Mouse (Mus musculus): ENCODE measurements around the gene Ppp1r16b. TPM values are rescaled to one million over a fixed set of nuclear protein-coding genes. Genes with fewer than 3 reads are reported as not detected.
A peak's percentile ranks its signal among the peaks of the same experiment; 100 is the strongest.

The Ppp1r16b gene
- 22.0 and 27.7 TPM in 2 replicates for polyA plus RNA-seq (2015; fragmentation: Nextera tagmentation; extraction: Ambion mirVana)

GRCm38 (mm10) chr2:158665098-158665497, at the start of gene Ppp1r16b:
Ppp1r16b (plus strand) TSS chr2:158665398.
- H3K27me3 ChIP-seq (ENCODE audit: control insufficient read depth, insufficient read depth, low read depth, low read length), result no peaks in the 10 kb centered on the region
- ATAC-seq, result no peak
- H3K9me3 ChIP-seq (replicated peaks; ENCODE audit: control insufficient read depth, low read length, poor library complexity, severe bottlenecking), result no peaks in the 10 kb centered on the region
- no peak within 1 kb of the TSS for H3K4me3 ChIP-seq (ENCODE audit: low read depth, low read length)
- peaks cover 17% of the 10 kb centered on the region for H3K4me1 ChIP-seq (ENCODE audit: control insufficient read depth, insufficient read depth, low read length)
- H3K27ac ChIP-seq (ENCODE audit: low read length), result no peak within 1 kb of the TSS
- no peaks in the 10 kb centered on the region for H3K36me3 ChIP-seq (ENCODE audit: control insufficient read depth, insufficient read depth, low read length)
- 86% methylated on average over 4 of the region's 4 CpGs for WGBS
- H3K9ac ChIP-seq (ENCODE audit: low read depth, low read length), result no peak within 1 kb of the TSS; the same call in 1 of the 2 replicates
- no peak within 1 kb of the TSS for H3K4me2 ChIP-seq (ENCODE audit: low read length)

- WGBS, result 3% methylated on average over 13 of the region's 13 CpGs
- Histone ChIP-seq H3K27ac (ENCODE audit: low read length) (peak overlapping the region; percentile 80), H3K27me3 (ENCODE audit: control insufficient read depth, insufficient read depth, low read depth, low read length) (peaks cover 22% of the 10 kb centered on the region)
Observed at GRCm38 (mm10) chr2:158615702-158616101, 49.5 kb upstream of the Ppp1r16b start.

GRCm38 (mm10) chr2:158616296-158616695, 48.9 kb upstream of the Ppp1r16b start:
- peak overlapping the region; percentile 56 for H3K9ac ChIP-seq (ENCODE audit: low read depth, low read length)
- H3K27ac ChIP-seq (ENCODE audit: low read length), result peak overlapping the region; percentile 80
- peak overlapping the region; percentile 54 for H3K4me2 ChIP-seq (ENCODE audit: low read length)
- 2% methylated on average over 12 of the region's 12 CpGs for WGBS
- H3K36me3 ChIP-seq (ENCODE audit: control insufficient read depth, insufficient read depth, low read length), result no peaks in the 10 kb centered on the region
- peaks cover 20% of the 10 kb centered on the region for H3K27me3 ChIP-seq (ENCODE audit: control insufficient read depth, insufficient read depth, low read depth, low read length)
- H3K9me3 ChIP-seq (replicated peaks; ENCODE audit: control insufficient read depth, low read length, poor library complexity, severe bottlenecking), result no peaks in the 10 kb centered on the region
- H3K4me1 ChIP-seq (ENCODE audit: control insufficient read depth, insufficient read depth, low read length), result no peaks in the 10 kb centered on the region; the same call in 1 of the 2 replicates
- H3K4me3 ChIP-seq (ENCODE audit: low read depth, low read length), result peak overlapping the region; percentile 53
- ATAC-seq, result peak; percentile 72

More at GRCm38 (mm10) chr2:158615702-158616101, 49.5 kb upstream of the Ppp1r16b start:
- no peak for ATAC-seq
- peak overlapping the region; percentile 56 for H3K9ac ChIP-seq (ENCODE audit: low read depth, low read length)
- no peaks in the 10 kb centered on the region; the same call in 1 of the 2 replicates for H3K4me1 ChIP-seq (ENCODE audit: control insufficient read depth, insufficient read depth, low read length)
- peak overlapping the region; percentile 54 for H3K4me2 ChIP-seq (ENCODE audit: low read length)
- peak overlapping the region; percentile 53 for H3K4me3 ChIP-seq (ENCODE audit: low read depth, low read length)
- no peaks in the 10 kb centered on the region for H3K36me3 ChIP-seq (ENCODE audit: control insufficient read depth, insufficient read depth, low read length)
- no peaks in the 10 kb centered on the region for H3K9me3 ChIP-seq (replicated peaks; ENCODE audit: control insufficient read depth, low read length, poor library complexity, severe bottlenecking)

- H3K4me1 ChIP-seq (ENCODE audit: control insufficient read depth, insufficient read depth, low read length), result no peaks in the 10 kb centered on the region; the same call in 1 of the 2 replicates
- H3K9me3 ChIP-seq (replicated peaks; ENCODE audit: control insufficient read depth, low read length, poor library complexity, severe bottlenecking), result no peaks in the 10 kb centered on the region
- peaks cover 20% of the 10 kb centered on the region for H3K27me3 ChIP-seq (ENCODE audit: control insufficient read depth, insufficient read depth, low read depth, low read length)
- peak overlapping the region; percentile 37; the same call in 1 of the 2 replicates for H3K9ac ChIP-seq (ENCODE audit: low read depth, low read length)
- no peak for ATAC-seq
- peak overlapping the region; percentile 54 for H3K4me2 ChIP-seq (ENCODE audit: low read length)
- no peaks in the 10 kb centered on the region for H3K36me3 ChIP-seq (ENCODE audit: control insufficient read depth, insufficient read depth, low read length)
- H3K27ac ChIP-seq (ENCODE audit: low read length), result peak overlapping the region; percentile 80
- peak overlapping the region; percentile 53 for H3K4me3 ChIP-seq (ENCODE audit: low read depth, low read length)
- 10% methylated on average over 11 of the region's 11 CpGs for WGBS
Observed at GRCm38 (mm10) chr2:158616790-158617189, 48.4 kb upstream of the Ppp1r16b start.

GRCm38 (mm10) chr2:158624718-158625222, 40.4 kb upstream of the Ppp1r16b start, which contains the start of gene Actr5:
Actr5 (plus strand) TSS chr2:158624888.
- H3K36me3 ChIP-seq (ENCODE audit: control insufficient read depth, insufficient read depth, low read length), result peaks cover 11% of the 10 kb centered on the region; the same call in 1 of the 2 replicates
- H3K4me1 ChIP-seq (ENCODE audit: control insufficient read depth, insufficient read depth, low read length), result peaks cover 15% of the 10 kb centered on the region
- peak within 1 kb of the TSS; percentile 67 for H3K4me2 ChIP-seq (ENCODE audit: low read length)
- peak within 1 kb of the TSS; percentile 65 for H3K4me3 ChIP-seq (ENCODE audit: low read depth, low read length)
- peak within 1 kb of the TSS; percentile 83 for H3K9ac ChIP-seq (ENCODE audit: low read depth, low read length)
- peak; percentile 92 for ATAC-seq
- H3K27ac ChIP-seq (ENCODE audit: low read length), result peak within 1 kb of the TSS; percentile 88
- peaks cover 1% of the 10 kb centered on the region for H3K27me3 ChIP-seq (ENCODE audit: control insufficient read depth, insufficient read depth, low read depth, low read length)
- no peaks in the 10 kb centered on the region for H3K9me3 ChIP-seq (replicated peaks; ENCODE audit: control insufficient read depth, low read length, poor library complexity, severe bottlenecking)
- WGBS, result under 1% methylated on average over 39 of the region's 39 CpGs

GRCm38 (mm10) chr2:158625231-158625630, 40.0 kb upstream of the Ppp1r16b start:
- Histone ChIP-seq H3K4me2 (ENCODE audit: low read length) (peak overlapping the region; percentile 67), H3K4me3 (ENCODE audit: low read depth, low read length) (peak overlapping the region; percentile 65), H3K9me3 (replicated peaks; ENCODE audit: control insufficient read depth, low read length, poor library complexity, severe bottlenecking) (no peaks in the 10 kb centered on the region), H3K4me1 (ENCODE audit: control insufficient read depth, insufficient read depth, low read length) (peaks cover 15% of the 10 kb centered on the region), H3K27me3 (ENCODE audit: control insufficient read depth, insufficient read depth, low read depth, low read length) (no peaks in the 10 kb centered on the region; the same call in 1 of the 2 replicates), H3K36me3 (ENCODE audit: control insufficient read depth, insufficient read depth, low read length) (peaks cover 11% of the 10 kb centered on the region; the same call in 1 of the 2 replicates), H3K9ac (ENCODE audit: low read depth, low read length) (peak overlapping the region; percentile 83), H3K27ac (ENCODE audit: low read length) (peak overlapping the region; percentile 88)
- WGBS, result under 1% methylated on average over 43 of the region's 44 CpGs
- peak; percentile 18 for ATAC-seq

GRCm38 (mm10) chr2:158625697-158626096, 39.5 kb upstream of the Ppp1r16b start:
- H3K27me3 ChIP-seq (ENCODE audit: control insufficient read depth, insufficient read depth, low read depth, low read length), result no peaks in the 10 kb centered on the region; the same call in 1 of the 2 replicates
- H3K9me3 ChIP-seq (replicated peaks; ENCODE audit: control insufficient read depth, low read length, poor library complexity, severe bottlenecking), result no peaks in the 10 kb centered on the region
- H3K36me3 ChIP-seq (ENCODE audit: control insufficient read depth, insufficient read depth, low read length), result peaks cover 14% of the 10 kb centered on the region; the same call in 1 of the 2 replicates
- peaks cover 15% of the 10 kb centered on the region for H3K4me1 ChIP-seq (ENCODE audit: control insufficient read depth, insufficient read depth, low read length)
- peak overlapping the region; percentile 65 for H3K4me3 ChIP-seq (ENCODE audit: low read depth, low read length)
- H3K9ac ChIP-seq (ENCODE audit: low read depth, low read length), result peak overlapping the region; percentile 83
- ATAC-seq, result no peak
- peak overlapping the region; percentile 67 for H3K4me2 ChIP-seq (ENCODE audit: low read length)
- no peak overlapping the region; the same call in 1 of the 2 replicates for H3K27ac ChIP-seq (ENCODE audit: low read length)
- WGBS, result 42% methylated on average over 8 of the region's 8 CpGs

GRCm38 (mm10) chr2:158628858-158629257, 36.3 kb upstream of the Ppp1r16b start:
- no peaks in the 10 kb centered on the region for H3K27me3 ChIP-seq (ENCODE audit: control insufficient read depth, insufficient read depth, low read depth, low read length)
- peaks cover 41% of the 10 kb centered on the region for H3K36me3 ChIP-seq (ENCODE audit: control insufficient read depth, insufficient read depth, low read length)
- 65% methylated on average over 3 of the region's 3 CpGs for WGBS
- H3K4me2 ChIP-seq (ENCODE audit: low read length), result no peak overlapping the region
- H3K9me3 ChIP-seq (replicated peaks; ENCODE audit: control insufficient read depth, low read length, poor library complexity, severe bottlenecking), result no peaks in the 10 kb centered on the region
- no peak overlapping the region for H3K4me3 ChIP-seq (ENCODE audit: low read depth, low read length)
- no peak for ATAC-seq
- peaks cover 15% of the 10 kb centered on the region for H3K4me1 ChIP-seq (ENCODE audit: control insufficient read depth, insufficient read depth, low read length)
- no peak overlapping the region for H3K27ac ChIP-seq (ENCODE audit: low read length)
- H3K9ac ChIP-seq (ENCODE audit: low read depth, low read length), result no peak overlapping the region

- Histone ChIP-seq H3K9ac (ENCODE audit: low read depth, low read length) (no peak overlapping the region), H3K27ac (ENCODE audit: low read length) (no peak overlapping the region), H3K4me2 (ENCODE audit: low read length) (no peak overlapping the region), H3K27me3 (ENCODE audit: control insufficient read depth, insufficient read depth, low read depth, low read length) (no peaks in the 10 kb centered on the region), H3K4me1 (ENCODE audit: control insufficient read depth, insufficient read depth, low read length) (peaks cover 15% of the 10 kb centered on the region), H3K9me3 (replicated peaks; ENCODE audit: control insufficient read depth, low read length, poor library complexity, severe bottlenecking) (no peaks in the 10 kb centered on the region), H3K4me3 (ENCODE audit: low read depth, low read length) (no peak overlapping the region), H3K36me3 (ENCODE audit: control insufficient read depth, insufficient read depth, low read length) (peaks cover 43% of the 10 kb centered on the region)
- 74% methylated on average over 1 of the region's 1 CpGs for WGBS
- ATAC-seq, result no peak
Observed at GRCm38 (mm10) chr2:158629414-158629813, 35.8 kb upstream of the Ppp1r16b start.

Data from midbrain, embryonic 16.5 days (tissue).